Mouse (Mus musculus): Measurements from ENCODE around the gene Dnah6. TPM values are rescaled to one million over a fixed set of nuclear protein-coding genes. Genes with fewer than 3 reads are reported as not detected.

The Dnah6 gene
- polyA plus RNA-seq, 1 experiment from 2014 or later: 0.01 TPM

DNA sequence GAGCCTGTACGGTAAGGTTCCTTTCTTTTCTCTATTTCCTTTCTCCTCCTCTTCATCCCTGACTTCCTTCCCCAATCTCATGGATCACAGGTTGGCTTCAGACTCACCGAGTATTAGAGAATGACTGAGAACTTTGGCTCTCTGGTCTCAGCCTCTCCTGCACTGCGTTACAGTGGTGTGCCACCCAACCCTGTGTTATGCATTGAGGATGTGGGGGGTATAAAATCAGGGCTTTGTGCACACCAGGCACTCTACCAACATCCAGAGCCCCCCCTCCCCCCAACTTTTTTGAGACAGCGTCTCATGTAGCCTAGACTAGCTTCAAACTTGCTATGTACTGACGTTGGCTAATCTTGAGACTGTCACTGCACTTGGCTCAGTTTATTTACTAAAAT, 227.8 kb downstream of the Dnah6 start:
- DNase-seq (ENCODE audit: low spot score): no peak
- Histone ChIP-seq H3K27ac (ENCODE audit: low read depth, low read length) (no peak overlapping the region), H3K4me2 (no peak overlapping the region), H3K27me3 (replicated peaks; ENCODE audit: control insufficient read depth, insufficient read depth, low read length) (no peaks in the 10 kb centered on the region), H3K4me3 (ENCODE audit: low read depth, low read length) (no peak overlapping the region), H3K4me1 (replicated peaks; ENCODE audit: control insufficient read depth, insufficient read depth, low read length) (peaks cover 3% of the 10 kb centered on the region; the same call in 1 of the 2 replicates), H3K9ac (ENCODE audit: low read depth, low read length) (no peak overlapping the region), H3K9me3 (ENCODE audit: control insufficient read depth, low read length) (no peaks in the 10 kb centered on the region), H3K36me3 (ENCODE audit: control insufficient read depth, insufficient read depth, low read length) (no peaks in the 10 kb centered on the region)
- WGBS: 74% methylated on average over 5 of the region's 5 CpGs
- ATAC-seq (replicated peaks; ENCODE audit: low FRiP score): no peak

DNA sequence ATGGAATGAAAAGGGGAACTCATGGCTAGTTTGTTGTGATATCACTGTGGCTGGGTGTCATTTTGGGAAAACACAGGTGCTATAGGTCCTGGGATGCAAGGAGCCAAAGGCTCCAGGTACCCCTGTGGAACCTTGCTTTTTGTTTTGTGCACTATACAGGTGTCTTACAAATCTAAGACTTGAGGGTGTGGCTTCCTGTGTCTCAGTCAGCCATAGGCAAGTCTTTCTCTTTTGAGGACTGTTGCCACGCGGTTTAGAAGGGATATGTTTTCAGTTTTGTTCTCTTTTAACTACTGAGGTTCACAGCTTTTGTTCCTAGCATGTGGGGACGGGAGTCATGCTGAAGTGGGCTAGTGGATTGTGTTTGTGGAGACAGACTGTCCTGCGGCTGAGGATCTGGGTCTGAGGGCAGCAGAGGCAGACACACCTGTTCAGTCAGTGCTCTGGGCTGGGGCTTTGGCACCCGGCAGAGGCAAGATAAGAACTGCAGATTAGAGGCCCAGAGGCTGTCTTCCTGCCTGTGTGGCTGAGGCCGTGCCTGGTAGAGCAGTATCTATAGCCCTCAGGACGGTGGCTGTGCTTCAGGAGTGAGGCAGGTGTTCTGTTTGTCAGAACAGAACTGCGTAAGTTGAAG, 228.3 kb downstream of the Dnah6 start:
- no peak for DNase-seq (ENCODE audit: low spot score)
- H3K4me1 ChIP-seq (replicated peaks; ENCODE audit: control insufficient read depth, insufficient read depth, low read length): peaks cover 3% of the 10 kb centered on the region; the same call in 1 of the 2 replicates
- no peak overlapping the region for H3K4me3 ChIP-seq (ENCODE audit: low read depth, low read length)
- no peak overlapping the region for H3K9ac ChIP-seq (ENCODE audit: low read depth, low read length)
- no peak overlapping the region for H3K27ac ChIP-seq (ENCODE audit: low read depth, low read length)
- H3K4me2 ChIP-seq: no peak overlapping the region
- WGBS: 43% methylated on average over 8 of the region's 8 CpGs
- H3K36me3 ChIP-seq (ENCODE audit: control insufficient read depth, insufficient read depth, low read length): no peaks in the 10 kb centered on the region
- H3K27me3 ChIP-seq (replicated peaks; ENCODE audit: control insufficient read depth, insufficient read depth, low read length): no peaks in the 10 kb centered on the region
- ATAC-seq (replicated peaks; ENCODE audit: low FRiP score): peak; percentile 51; the same call in 1 of the 2 replicates
- no peaks in the 10 kb centered on the region for H3K9me3 ChIP-seq (ENCODE audit: control insufficient read depth, low read length)

DNA sequence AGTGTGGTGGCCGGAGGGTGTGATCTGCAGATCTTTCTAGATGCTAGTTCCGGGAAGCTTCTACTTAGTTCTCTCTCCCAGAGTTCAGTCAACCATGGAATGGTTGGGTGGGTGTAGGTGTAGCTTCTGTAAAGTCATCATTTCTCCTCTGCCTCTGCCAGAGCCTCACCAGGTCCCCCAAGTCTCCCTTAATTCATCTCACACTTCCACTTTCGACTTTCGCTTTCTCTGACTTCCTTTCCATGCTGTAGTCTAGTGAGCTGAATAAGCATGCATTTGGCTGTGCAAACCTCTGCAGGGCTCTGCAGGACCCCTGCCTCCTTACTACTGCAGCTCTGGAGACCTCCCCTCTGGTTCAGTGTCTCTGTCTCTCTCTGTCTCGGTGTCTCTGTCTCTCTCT, 231.2 kb downstream of the Dnah6 start:
- H3K9ac ChIP-seq (ENCODE audit: low read depth, low read length): no peak overlapping the region
- H3K4me3 ChIP-seq (ENCODE audit: low read depth, low read length): no peak overlapping the region
- H3K27ac ChIP-seq (ENCODE audit: low read depth, low read length): no peak overlapping the region
- peaks cover 3% of the 10 kb centered on the region; the same call in 1 of the 2 replicates for H3K4me1 ChIP-seq (replicated peaks; ENCODE audit: control insufficient read depth, insufficient read depth, low read length)
- WGBS: 78% methylated on average over 5 of the region's 5 CpGs
- no peaks in the 10 kb centered on the region for H3K9me3 ChIP-seq (ENCODE audit: control insufficient read depth, low read length)
- ATAC-seq (replicated peaks; ENCODE audit: low FRiP score) (no peak), DNase-seq (ENCODE audit: low spot score) (no peak)
- H3K4me2 ChIP-seq: no peak overlapping the region
- H3K27me3 ChIP-seq (replicated peaks; ENCODE audit: control insufficient read depth, insufficient read depth, low read length): no peaks in the 10 kb centered on the region
- no peaks in the 10 kb centered on the region for H3K36me3 ChIP-seq (ENCODE audit: control insufficient read depth, insufficient read depth, low read length)

DNA sequence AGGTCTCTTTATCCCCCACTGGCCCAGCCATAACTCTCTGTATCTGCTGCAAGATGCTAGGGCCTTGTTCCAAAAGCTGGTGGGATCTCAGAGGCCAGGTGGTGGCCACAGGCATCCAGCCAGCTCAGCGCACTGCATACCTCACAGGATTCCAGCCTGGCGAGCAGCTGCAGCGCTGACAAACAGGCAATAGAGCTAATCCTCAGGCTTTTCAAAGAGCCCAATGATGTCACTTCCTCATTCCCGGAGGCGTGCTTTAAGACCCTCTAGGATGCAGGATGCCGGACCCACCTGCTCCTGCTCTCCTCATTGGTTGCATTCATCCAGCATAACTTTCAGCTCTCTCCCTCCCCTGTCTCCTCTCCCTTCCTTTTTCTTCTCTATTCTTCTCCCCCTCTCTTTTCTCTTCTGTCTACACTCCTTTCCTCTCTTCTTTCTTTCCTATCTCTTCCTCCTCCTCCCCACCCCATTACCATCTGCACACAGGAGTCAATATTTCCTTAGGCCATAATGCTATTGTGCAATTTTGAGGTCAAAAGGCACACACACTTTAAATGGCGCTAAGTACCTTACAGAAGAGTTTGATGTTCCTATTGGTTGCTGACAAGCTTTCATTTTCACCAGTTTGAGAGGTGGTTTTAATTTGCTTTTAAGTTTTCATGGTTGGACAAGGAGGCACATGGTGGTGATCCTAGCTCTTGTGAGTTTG, 232.3 kb downstream of the Dnah6 start:
- Histone ChIP-seq H3K9me3 (ENCODE audit: control insufficient read depth, low read length) (no peaks in the 10 kb centered on the region), H3K4me3 (ENCODE audit: low read depth, low read length) (no peak overlapping the region), H3K27me3 (replicated peaks; ENCODE audit: control insufficient read depth, insufficient read depth, low read length) (no peaks in the 10 kb centered on the region), H3K36me3 (ENCODE audit: control insufficient read depth, insufficient read depth, low read length) (no peaks in the 10 kb centered on the region), H3K4me1 (replicated peaks; ENCODE audit: control insufficient read depth, insufficient read depth, low read length) (peaks cover 3% of the 10 kb centered on the region; the same call in 1 of the 2 replicates), H3K4me2 (no peak overlapping the region), H3K9ac (ENCODE audit: low read depth, low read length) (no peak overlapping the region), H3K27ac (ENCODE audit: low read depth, low read length) (no peak overlapping the region)
- WGBS: 45% methylated on average over 7 of the region's 7 CpGs
- ATAC-seq (replicated peaks; ENCODE audit: low FRiP score): no peak; the same call in 1 of the 2 replicates
- DNase-seq (ENCODE audit: low spot score): no peak

DNA sequence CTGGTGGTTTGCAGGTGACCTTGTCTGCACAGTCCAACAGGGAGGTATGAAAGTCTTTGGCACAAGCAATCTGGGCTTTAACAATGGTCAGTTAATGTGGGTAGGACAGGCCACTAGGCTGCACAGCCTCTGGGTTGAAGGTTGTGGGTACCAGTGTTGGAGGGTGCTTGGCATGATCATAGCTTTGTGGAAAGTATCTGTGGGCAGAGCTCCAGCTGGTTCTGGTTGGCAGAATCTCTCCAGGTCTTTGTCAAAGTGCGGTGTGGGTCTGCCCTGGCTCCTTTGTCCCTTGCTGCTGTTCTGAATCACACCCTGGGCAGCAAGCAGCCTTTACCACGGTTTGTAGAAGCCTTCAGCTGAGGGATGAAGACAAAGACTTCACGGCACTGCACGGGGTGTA, 238.9 kb downstream of the Dnah6 start:
- DNase-seq (ENCODE audit: low spot score) (no peak), ATAC-seq (replicated peaks; ENCODE audit: low FRiP score) (no peak)
- Histone ChIP-seq H3K9ac (ENCODE audit: low read depth, low read length) (no peak overlapping the region), H3K4me1 (replicated peaks; ENCODE audit: control insufficient read depth, insufficient read depth, low read length) (no peaks in the 10 kb centered on the region), H3K27ac (ENCODE audit: low read depth, low read length) (no peak overlapping the region), H3K4me3 (ENCODE audit: low read depth, low read length) (no peak overlapping the region), H3K27me3 (replicated peaks; ENCODE audit: control insufficient read depth, insufficient read depth, low read length) (0 out of 2 replicates have a peak, but pooled peaks cover 3% of the 10 kb centered on the region), H3K36me3 (ENCODE audit: control insufficient read depth, insufficient read depth, low read length) (no peaks in the 10 kb centered on the region), H3K9me3 (ENCODE audit: control insufficient read depth, low read length) (no peaks in the 10 kb centered on the region), H3K4me2 (no peak overlapping the region)
- 73% methylated on average over 4 of the region's 4 CpGs for WGBS

DNA sequence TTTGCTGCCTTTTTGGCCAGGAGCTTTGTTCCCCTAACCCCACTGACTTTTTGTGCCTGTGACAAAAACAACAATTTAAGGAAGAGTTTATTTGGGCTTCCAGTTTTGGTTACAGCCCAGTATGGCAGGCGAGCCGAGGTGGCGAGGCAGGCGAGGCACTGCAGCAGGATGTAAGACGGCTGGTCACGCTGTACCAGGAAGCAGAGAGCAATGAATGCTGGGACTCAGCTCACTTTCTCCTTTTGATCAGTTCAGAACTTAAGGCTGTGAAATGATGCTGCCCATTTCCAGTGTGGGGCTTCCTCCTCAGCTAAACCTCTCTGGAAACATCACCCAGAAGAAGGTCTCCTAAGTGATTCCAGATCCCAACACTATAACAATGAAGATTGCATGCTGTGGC, 239.6 kb downstream of the Dnah6 start:
- H3K36me3 ChIP-seq (ENCODE audit: control insufficient read depth, insufficient read depth, low read length): no peaks in the 10 kb centered on the region
- H3K27me3 ChIP-seq (replicated peaks; ENCODE audit: control insufficient read depth, insufficient read depth, low read length): 0 out of 2 replicates have a peak, but pooled peaks cover 3% of the 10 kb centered on the region
- WGBS: 44% methylated on average over 6 of the region's 6 CpGs
- no peak for DNase-seq (ENCODE audit: low spot score)
- H3K9me3 ChIP-seq (ENCODE audit: control insufficient read depth, low read length): no peaks in the 10 kb centered on the region
- no peak overlapping the region for H3K9ac ChIP-seq (ENCODE audit: low read depth, low read length)
- H3K4me2 ChIP-seq: no peak overlapping the region
- no peak overlapping the region for H3K4me3 ChIP-seq (ENCODE audit: low read depth, low read length)
- no peak for ATAC-seq (replicated peaks; ENCODE audit: low FRiP score)
- no peaks in the 10 kb centered on the region for H3K4me1 ChIP-seq (replicated peaks; ENCODE audit: control insufficient read depth, insufficient read depth, low read length)
- H3K27ac ChIP-seq (ENCODE audit: low read depth, low read length): no peak overlapping the region

DNA sequence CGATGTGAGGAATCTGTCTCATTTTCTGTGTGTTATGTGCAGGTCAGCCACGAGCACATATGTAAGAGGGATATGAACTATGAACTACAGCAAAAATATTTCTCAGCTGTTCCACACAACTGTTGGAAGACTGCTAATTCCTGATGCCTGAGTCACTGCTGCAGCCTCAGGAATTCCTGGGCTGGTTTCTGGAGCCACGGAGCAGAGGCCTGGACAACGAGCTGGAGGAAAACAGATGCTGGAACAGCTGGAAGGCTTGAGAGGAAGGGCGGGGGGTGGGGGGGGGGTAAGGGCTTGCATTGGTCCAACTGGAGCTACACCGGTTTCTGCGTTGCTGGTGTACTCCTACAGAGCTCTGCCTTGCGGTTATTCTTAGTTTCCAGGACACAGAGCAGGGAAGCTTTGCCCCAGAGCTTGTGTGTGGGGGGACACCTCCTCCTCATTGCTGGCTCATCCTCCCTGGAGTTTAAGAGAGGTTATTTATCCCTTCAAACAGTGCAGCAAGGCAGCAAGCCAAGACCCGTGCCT, 240.3 kb downstream of the Dnah6 start:
- H3K9me3 ChIP-seq (ENCODE audit: control insufficient read depth, low read length): no peaks in the 10 kb centered on the region
- ATAC-seq (replicated peaks; ENCODE audit: low FRiP score) (0 out of 2 replicates have a peak, but pooled peaks have one; percentile 26), DNase-seq (ENCODE audit: low spot score) (no peak)
- no peak overlapping the region for H3K4me2 ChIP-seq
- H3K4me3 ChIP-seq (ENCODE audit: low read depth, low read length): no peak overlapping the region
- no peaks in the 10 kb centered on the region for H3K36me3 ChIP-seq (ENCODE audit: control insufficient read depth, insufficient read depth, low read length)
- H3K27me3 ChIP-seq (replicated peaks; ENCODE audit: control insufficient read depth, insufficient read depth, low read length): 0 out of 2 replicates have a peak, but pooled peaks cover 3% of the 10 kb centered on the region
- no peaks in the 10 kb centered on the region for H3K4me1 ChIP-seq (replicated peaks; ENCODE audit: control insufficient read depth, insufficient read depth, low read length)
- 45% methylated on average over 9 of the region's 9 CpGs for WGBS
- no peak overlapping the region for H3K27ac ChIP-seq (ENCODE audit: low read depth, low read length)
- no peak overlapping the region for H3K9ac ChIP-seq (ENCODE audit: low read depth, low read length)

DNA sequence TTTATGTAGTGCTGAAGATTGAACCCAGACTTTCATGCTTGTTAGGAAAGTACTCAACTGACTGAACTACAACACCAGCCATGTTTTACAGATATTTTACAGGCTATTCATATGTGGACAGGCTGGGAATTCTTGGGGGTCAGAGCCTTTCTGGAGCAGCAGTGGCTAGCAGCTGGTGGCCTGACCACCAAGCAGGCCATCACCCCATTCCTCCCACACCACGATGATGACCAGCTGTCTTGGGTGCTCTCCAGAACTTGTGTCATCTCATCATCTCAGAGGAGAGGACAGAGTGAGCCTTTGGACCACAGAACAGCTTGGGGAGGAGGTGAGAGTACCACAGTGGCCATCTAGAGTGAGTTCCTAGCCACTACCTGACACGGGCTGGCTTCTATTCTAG, 244.6 kb downstream of the Dnah6 start:
- Histone ChIP-seq H3K36me3 (ENCODE audit: control insufficient read depth, insufficient read depth, low read length) (no peaks in the 10 kb centered on the region), H3K27me3 (replicated peaks; ENCODE audit: control insufficient read depth, insufficient read depth, low read length) (no peaks in the 10 kb centered on the region), H3K4me2 (no peak overlapping the region), H3K4me1 (replicated peaks; ENCODE audit: control insufficient read depth, insufficient read depth, low read length) (no peaks in the 10 kb centered on the region), H3K9ac (ENCODE audit: low read depth, low read length) (no peak overlapping the region), H3K27ac (ENCODE audit: low read depth, low read length) (no peak overlapping the region), H3K9me3 (ENCODE audit: control insufficient read depth, low read length) (no peaks in the 10 kb centered on the region), H3K4me3 (ENCODE audit: low read depth, low read length) (no peak overlapping the region)
- DNase-seq (ENCODE audit: low spot score) (no peak), ATAC-seq (replicated peaks; ENCODE audit: low FRiP score) (no peak)
- 85% methylated on average over 2 of the region's 2 CpGs for WGBS
